Mouse (Mus musculus) neural tube, embryonic 15.5 days (tissue): Measurements from ENCODE around the gene Invs. TPM values are rescaled to one million over a fixed set of nuclear protein-coding genes. Genes with fewer than 3 reads are reported as not detected.

ENCODE experiments used
- ATAC-seq: fragments of 200-750 bp; cut with Nextera tagmentation; 2 replicates; pipeline ENCODE4 v1.8.0; 2017; ENCODE audit warnings: mild to moderate bottlenecking, moderate TSS enrichment, moderate library complexity; ENCODE audit not compliant: low FRiP score
- H3K27ac ChIP-seq: fragments of 300-500 bp; sonication (generic); replicated peaks from 2 replicates; pipeline ENCODE4 v1.5.1; 2015; ENCODE audit warnings: mild to moderate bottlenecking, inconsistent platforms
- H3K27me3 ChIP-seq: fragments of 300-500 bp; sonication (generic); replicated peaks from 2 replicates; pipeline ENCODE4 v1.6.1; 2015; ENCODE audit warnings: inconsistent platforms
- H3K36me3 ChIP-seq: fragments of 300-500 bp; sonication (generic); 2 replicates; pipeline ENCODE4 v1.6.1; 2015; ENCODE audit warnings: inconsistent platforms
- H3K4me1 ChIP-seq: fragments of 300-500 bp; sonication (generic); 2 replicates; pipeline ENCODE4 v1.6.1; 2015; ENCODE audit warnings: inconsistent platforms
- H3K4me2 ChIP-seq: fragments of 300-500 bp; sonication (generic); 2 replicates; pipeline ENCODE4 v1.6.1; 2015; ENCODE audit warnings: inconsistent platforms, mild to moderate bottlenecking, moderate library complexity
- H3K4me3 ChIP-seq: fragments of 300-500 bp; sonication (generic); replicated peaks from 2 replicates; pipeline ENCODE4 v1.5.1; 2015; ENCODE audit warnings: mild to moderate bottlenecking, inconsistent platforms
- H3K9ac ChIP-seq: fragments of 300-500 bp; sonication (generic); replicated peaks from 2 replicates; pipeline ENCODE4 v1.6.1; 2015; ENCODE audit warnings: mild to moderate bottlenecking, inconsistent platforms
- H3K9me3 ChIP-seq: fragments of 300-500 bp; sonication (generic); replicated peaks from 2 replicates; pipeline ENCODE4 v1.6.1; 2016; ENCODE audit warnings: inconsistent platforms
- WGBS: fragments of 180-500 bp; shearing (Covaris S2); methylation state at CpG from one replicate; pipeline ENCODE4 v1.1.7; 2015; ENCODE audit warnings: mixed read lengths; 5-methylcytosine and 5-hydroxymethylcytosine counted together
- polyA plus RNA-seq: library from polyadenylated mRNA; unstranded; fragments of >200 nt; fragmentation: Nextera tagmentation; extraction: Ambion mirVana; gene quantifications from 2 replicates; pipeline ENCODE4 v1.2.1, GENCODE M21; 2015

The Invs gene
- polyA plus RNA-seq, 1 experiment from 2014 or later = 7.0 TPM

DNA sequence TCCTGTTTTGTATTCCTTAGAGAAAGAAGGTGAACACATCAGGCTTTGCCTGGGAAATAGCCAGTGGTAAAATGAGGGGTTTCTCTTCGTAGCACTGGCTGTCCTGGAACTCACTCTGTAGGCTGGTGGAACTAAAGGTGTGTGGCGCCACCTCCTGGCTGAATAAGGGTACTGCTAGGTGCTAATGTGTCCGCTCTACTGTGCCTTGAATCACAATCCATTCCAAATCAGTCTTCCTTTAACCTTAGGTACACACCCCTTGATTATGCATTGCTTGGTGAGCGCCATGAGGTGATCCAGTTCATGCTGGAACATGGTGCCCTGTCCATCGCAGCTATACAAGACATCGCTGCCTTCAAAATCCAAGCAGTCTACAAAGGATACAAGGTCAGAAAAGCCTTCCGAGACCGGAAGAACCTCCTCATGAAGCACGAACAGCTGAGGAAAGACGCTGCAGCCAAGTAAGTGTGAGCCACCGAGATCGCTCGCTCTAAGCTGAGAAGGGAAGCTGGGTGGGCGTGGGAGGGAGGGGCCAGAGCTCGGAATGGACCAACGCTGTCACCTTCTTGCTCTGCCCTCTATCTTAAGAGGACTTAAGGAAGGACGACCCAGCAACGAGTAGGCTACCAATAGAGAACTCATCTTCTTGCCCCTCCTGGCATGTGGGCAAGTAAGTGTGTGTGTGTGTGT is 127.9 kb downstream of the Invs start:
- H3K4me1 ChIP-seq = no peaks in the 10 kb centered on the region
- H3K4me2 ChIP-seq = peak overlapping the region; percentile 19
- H3K9ac ChIP-seq = no peak overlapping the region
- H3K27ac ChIP-seq = no peak overlapping the region
- H3K36me3 ChIP-seq = no peaks in the 10 kb centered on the region
- no peaks in the 10 kb centered on the region for H3K9me3 ChIP-seq
- ATAC-seq = peak; percentile 65
- H3K4me3 ChIP-seq = no peak overlapping the region
- H3K27me3 ChIP-seq = no peaks in the 10 kb centered on the region
- 43% methylated on average over 18 of the region's 18 CpGs for WGBS

DNA sequence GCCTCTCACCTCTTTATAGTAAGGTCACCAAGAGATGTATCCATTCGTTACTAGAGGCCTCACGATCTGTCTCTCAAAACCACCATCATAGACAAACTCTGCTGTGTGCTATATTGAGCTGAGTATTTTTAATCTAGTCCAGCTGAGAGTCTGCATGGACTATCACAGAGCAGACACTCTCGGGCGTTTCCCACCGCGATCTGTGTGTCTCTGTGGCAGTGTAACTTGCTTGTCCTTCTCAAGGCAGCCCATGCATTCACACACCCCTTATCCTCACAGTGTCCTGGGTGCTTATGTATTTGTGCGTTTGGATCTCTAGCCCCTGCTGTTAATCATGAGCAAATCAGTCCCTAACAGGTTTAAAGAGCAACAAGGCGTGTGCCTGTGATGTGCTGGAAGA is 133.9 kb downstream of the Invs start:
- no peak for ATAC-seq
- 90% methylated on average over 8 of the region's 8 CpGs for WGBS

GRCm38 (mm10) chr4:48415838-48416335 is 136.3 kb downstream of the Invs start:
- no peak overlapping the region for H3K4me2 ChIP-seq
- WGBS = 81% methylated on average over 10 of the region's 10 CpGs
- no peak overlapping the region for H3K27ac ChIP-seq
- H3K9me3 ChIP-seq = no peaks in the 10 kb centered on the region
- no peaks in the 10 kb centered on the region for H3K27me3 ChIP-seq
- ATAC-seq = no peak
- H3K36me3 ChIP-seq = no peaks in the 10 kb centered on the region
- H3K4me1 ChIP-seq = no peaks in the 10 kb centered on the region
- no peak overlapping the region for H3K4me3 ChIP-seq
- no peak overlapping the region for H3K9ac ChIP-seq

More for the DNA sequence above, 133.9 kb downstream of the Invs start:
- Histone ChIP-seq H3K4me2 (no peak overlapping the region), H3K9ac (no peak overlapping the region), H3K4me1 (no peaks in the 10 kb centered on the region), H3K27me3 (no peaks in the 10 kb centered on the region), H3K27ac (no peak overlapping the region), H3K9me3 (no peaks in the 10 kb centered on the region), H3K4me3 (no peak overlapping the region), H3K36me3 (no peaks in the 10 kb centered on the region)

- WGBS = 91% methylated on average over 8 of the region's 8 CpGs
Observed at GRCm38 (mm10) chr4:48418831-48419468, 139.4 kb downstream of the Invs start.

GRCm38 (mm10) chr4:48422633-48423032 is 143.1 kb downstream of the Invs start:
- H3K9me3 ChIP-seq = no peaks in the 10 kb centered on the region
- no peak overlapping the region for H3K4me2 ChIP-seq
- no peaks in the 10 kb centered on the region for H3K27me3 ChIP-seq
- no peaks in the 10 kb centered on the region for H3K4me1 ChIP-seq
- no peak overlapping the region for H3K9ac ChIP-seq
- no peak overlapping the region for H3K4me3 ChIP-seq
- H3K36me3 ChIP-seq = 0 out of 2 replicates have a peak, but pooled peaks cover 9% of the 10 kb centered on the region
- H3K27ac ChIP-seq = no peak overlapping the region
- ATAC-seq = no peak
- WGBS = 90% methylated on average over 1 of the region's 1 CpGs

More at GRCm38 (mm10) chr4:48418831-48419468, 139.4 kb downstream of the Invs start:
- Histone ChIP-seq H3K9ac (no peak overlapping the region), H3K27me3 (no peaks in the 10 kb centered on the region), H3K4me3 (no peak overlapping the region), H3K4me1 (no peaks in the 10 kb centered on the region), H3K27ac (no peak overlapping the region), H3K36me3 (0 out of 2 replicates have a peak, but pooled peaks cover 9% of the 10 kb centered on the region), H3K4me2 (no peak overlapping the region), H3K9me3 (no peaks in the 10 kb centered on the region)
- no peak for ATAC-seq

- 60% methylated on average over 2 of the region's 2 CpGs for WGBS
- no peaks in the 10 kb centered on the region for H3K9me3 ChIP-seq
- no peak overlapping the region for H3K9ac ChIP-seq
- 0 out of 2 replicates have a peak, but pooled peaks cover 13% of the 10 kb centered on the region for H3K36me3 ChIP-seq
- H3K4me3 ChIP-seq = no peak overlapping the region
- no peaks in the 10 kb centered on the region for H3K27me3 ChIP-seq
- no peak for ATAC-seq
- no peaks in the 10 kb centered on the region for H3K4me1 ChIP-seq
- H3K4me2 ChIP-seq = no peak overlapping the region
- H3K27ac ChIP-seq = no peak overlapping the region
Observed at GRCm38 (mm10) chr4:48423738-48424137, 144.2 kb downstream of the Invs start.

DNA sequence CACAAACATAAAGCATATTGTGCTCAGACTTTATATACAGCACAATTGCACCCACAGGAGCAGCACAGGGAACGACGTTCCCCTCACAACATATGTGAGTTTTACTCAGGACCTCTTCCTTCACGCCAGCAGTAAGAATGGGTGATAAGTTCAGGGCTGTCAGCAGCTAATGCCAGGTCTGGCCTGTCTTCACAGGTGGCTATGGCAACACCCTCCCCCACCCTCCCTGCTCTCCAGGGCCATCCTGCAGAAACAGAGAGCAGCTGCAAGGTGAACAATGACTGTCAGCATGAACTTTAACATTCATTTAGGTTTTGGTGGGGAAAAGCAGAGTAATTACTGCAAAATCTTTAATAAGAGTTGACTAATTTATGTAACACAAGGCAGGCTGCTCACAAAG is 147.9 kb downstream of the Invs start:
- Histone ChIP-seq H3K27ac (no peak overlapping the region), H3K36me3 (peaks cover 34% of the 10 kb centered on the region), H3K9ac (no peak overlapping the region), H3K4me1 (no peaks in the 10 kb centered on the region), H3K4me2 (no peak overlapping the region), H3K27me3 (no peaks in the 10 kb centered on the region), H3K9me3 (no peaks in the 10 kb centered on the region), H3K4me3 (no peak overlapping the region)
- no peak for ATAC-seq
- WGBS = 40% methylated on average over 3 of the region's 3 CpGs

GRCm38 (mm10) chr4:48428054-48428453 is 148.5 kb downstream of the Invs start:
- H3K9me3 ChIP-seq = no peaks in the 10 kb centered on the region
- H3K27ac ChIP-seq = no peak overlapping the region
- no peaks in the 10 kb centered on the region for H3K4me1 ChIP-seq
- no peak overlapping the region for H3K4me2 ChIP-seq
- no peak overlapping the region for H3K9ac ChIP-seq
- H3K36me3 ChIP-seq = peaks cover 37% of the 10 kb centered on the region
- 78% methylated on average over 2 of the region's 2 CpGs for WGBS
- no peak for ATAC-seq
- H3K27me3 ChIP-seq = no peaks in the 10 kb centered on the region
- H3K4me3 ChIP-seq = no peak overlapping the region

- ATAC-seq = no peak
- no peak overlapping the region for H3K4me2 ChIP-seq
- H3K36me3 ChIP-seq = peaks cover 49% of the 10 kb centered on the region
- no peak overlapping the region for H3K27ac ChIP-seq
- H3K9ac ChIP-seq = no peak overlapping the region
- 96% methylated on average over 2 of the region's 2 CpGs for WGBS
- H3K9me3 ChIP-seq = no peaks in the 10 kb centered on the region
- no peak overlapping the region for H3K4me3 ChIP-seq
- H3K4me1 ChIP-seq = no peaks in the 10 kb centered on the region
- no peaks in the 10 kb centered on the region for H3K27me3 ChIP-seq
Observed at GRCm38 (mm10) chr4:48454106-48454773, 174.7 kb downstream of the Invs start.

DNA sequence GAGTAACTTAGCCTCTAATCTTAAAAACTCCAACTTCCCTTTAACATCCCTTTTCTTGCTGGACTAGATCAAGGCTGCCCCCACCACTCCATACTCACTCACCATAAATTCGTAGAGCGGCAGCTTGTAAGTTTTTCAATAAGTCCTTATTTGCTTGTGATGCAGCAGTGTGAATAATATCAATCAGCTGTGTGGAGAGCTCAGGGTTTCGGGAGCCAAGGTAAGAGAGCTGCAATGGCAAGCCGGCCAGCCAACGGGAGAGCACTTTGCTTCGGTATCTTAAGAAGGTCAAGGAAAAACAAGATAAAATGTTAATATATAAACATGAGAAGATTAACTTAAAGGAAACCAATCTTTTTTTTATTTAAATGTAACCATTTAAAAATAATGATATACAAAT is 178.9 kb downstream of the Invs start:
- Histone ChIP-seq H3K36me3 (peaks cover 42% of the 10 kb centered on the region), H3K9ac (no peak overlapping the region), H3K27ac (no peak overlapping the region), H3K4me2 (no peak overlapping the region), H3K4me3 (no peak overlapping the region), H3K9me3 (no peaks in the 10 kb centered on the region), H3K4me1 (no peaks in the 10 kb centered on the region), H3K27me3 (no peaks in the 10 kb centered on the region)
- no peak for ATAC-seq
- 95% methylated on average over 6 of the region's 6 CpGs for WGBS

DNA sequence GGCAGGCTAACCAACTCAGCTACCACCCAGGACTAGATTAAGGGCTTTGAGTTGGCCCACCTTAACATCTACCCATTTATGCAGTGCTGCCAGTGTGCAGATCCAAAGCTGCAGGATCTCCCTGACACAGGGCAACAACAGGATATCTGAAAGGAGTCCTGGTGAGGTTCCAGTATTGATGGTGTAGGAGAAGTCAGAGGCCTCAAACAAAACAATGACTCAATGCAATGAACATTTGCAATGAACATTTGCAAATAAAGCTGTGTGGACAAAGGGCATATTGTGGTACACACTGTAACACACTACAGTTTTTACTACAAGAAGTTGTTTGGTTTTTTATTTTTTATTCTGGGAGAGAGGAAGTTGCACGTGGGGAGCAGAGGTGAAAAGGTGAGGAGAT is 181.5 kb downstream of the Invs start:
- H3K36me3 ChIP-seq = peaks cover 34% of the 10 kb centered on the region
- no peaks in the 10 kb centered on the region for H3K27me3 ChIP-seq
- no peak overlapping the region for H3K9ac ChIP-seq
- WGBS = 82% methylated on average over 1 of the region's 1 CpGs
- no peak for ATAC-seq
- no peak overlapping the region for H3K4me2 ChIP-seq
- no peaks in the 10 kb centered on the region for H3K4me1 ChIP-seq
- H3K9me3 ChIP-seq = no peaks in the 10 kb centered on the region
- H3K4me3 ChIP-seq = no peak overlapping the region
- H3K27ac ChIP-seq = no peak overlapping the region
